Mouse (Mus musculus) liver, embryonic 14.5 days (tissue): Measurements from ENCODE around the gene Oprm1.

Experiments
- CTCF ChIP-seq: IDR thresholded peaks from 2 replicates; pipeline ENCODE4 v1.5.1; 2016; ENCODE audit warnings: antibody characterized with exemption, low read depth, control low read depth
- EP300 ChIP-seq: IDR thresholded peaks from 2 replicates; pipeline ENCODE4 v1.6.1; 2016; ENCODE audit warnings: antibody characterized with exemption, low read depth

DNA sequence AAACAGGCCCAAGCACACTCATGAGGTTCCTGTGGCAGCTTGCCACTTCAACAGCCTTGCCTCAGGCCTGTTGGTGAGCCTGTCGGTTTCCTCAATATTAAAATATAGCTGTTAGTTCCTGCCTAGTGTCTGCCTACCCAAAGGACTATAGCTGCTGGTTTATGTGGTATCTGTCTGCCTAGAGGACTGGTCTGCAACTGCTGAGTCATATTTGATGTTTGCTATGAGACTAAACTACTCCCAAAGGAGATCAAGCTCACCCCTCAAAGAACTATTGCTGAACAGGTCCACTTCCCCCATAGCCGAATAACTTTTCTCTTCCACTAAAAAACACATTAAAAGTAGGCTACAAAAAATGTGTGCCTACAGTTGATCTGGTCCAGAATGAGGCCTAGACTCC lies 315.9 kb downstream of the Oprm1 start:
- no peak for TF ChIP-seq CTCF
- TF ChIP-seq EP300, result no peak
